Mouse (Mus musculus) liver, embryonic 15.5 days (tissue): Measurements from ENCODE around the gene Isx. TPM values are rescaled to one million over a fixed set of nuclear protein-coding genes. Genes with fewer than 3 reads are reported as not detected.

Experiments used
- ATAC-seq: fragments of 200-750 bp; cut with Nextera tagmentation; 2 replicates; pipeline ENCODE4 v1.8.0; 2017; ENCODE audit warnings: moderate number of reproducible peaks, mild to moderate bottlenecking, moderate library complexity; ENCODE audit not compliant: insufficient read depth
- H3K27ac ChIP-seq: fragments of 300-500 bp; sonication (generic); replicated peaks from 2 replicates; pipeline ENCODE4 v1.5.1; 2015; ENCODE audit warnings: mild to moderate bottlenecking, inconsistent platforms
- H3K27me3 ChIP-seq: fragments of 300-500 bp; sonication (generic); 2 replicates; pipeline ENCODE4 v1.6.1; 2015; ENCODE audit warnings: mild to moderate bottlenecking, inconsistent platforms
- H3K36me3 ChIP-seq: fragments of 300-500 bp; sonication (generic); replicated peaks from 2 replicates; pipeline ENCODE4 v1.6.1; 2015; ENCODE audit warnings: moderate library complexity, mild to moderate bottlenecking, inconsistent platforms
- H3K4me1 ChIP-seq: fragments of 300-500 bp; sonication (generic); replicated peaks from 2 replicates; pipeline ENCODE4 v1.6.1; 2015; ENCODE audit warnings: inconsistent platforms
- H3K4me2 ChIP-seq: fragments of 300-500 bp; sonication (generic); 2 replicates; pipeline ENCODE4 v1.6.1; 2015; ENCODE audit warnings: moderate library complexity, mild to moderate bottlenecking, inconsistent platforms
- H3K4me3 ChIP-seq: fragments of 300-500 bp; sonication (generic); replicated peaks from 2 replicates; pipeline ENCODE4 v1.5.1; 2015; ENCODE audit warnings: mild to moderate bottlenecking, inconsistent platforms
- H3K9ac ChIP-seq: fragments of 300-500 bp; sonication (generic); 2 replicates; pipeline ENCODE4 v1.6.1; 2015; ENCODE audit warnings: moderate library complexity, mild to moderate bottlenecking, inconsistent platforms
- H3K9me3 ChIP-seq: fragments of 300-500 bp; sonication (generic); replicated peaks from 2 replicates; pipeline ENCODE4 v1.6.1; 2016; ENCODE audit warnings: inconsistent platforms
- WGBS: fragments of 180-500 bp; shearing (Covaris S2); methylation state at CpG from one replicate; pipeline ENCODE4 v1.1.7; 2015; ENCODE audit warnings: mixed read lengths; ENCODE audit not compliant: insufficient replicate concordance; 5-methylcytosine and 5-hydroxymethylcytosine counted together
- polyA plus RNA-seq: library from polyadenylated mRNA; unstranded; fragments of >200 nt; fragmentation: Nextera tagmentation; extraction: Ambion mirVana; gene quantifications from 2 replicates; pipeline ENCODE4 v1.2.1, GENCODE M21; 2015

Gene Isx
- polyA plus RNA-seq, 1 experiment from 2014 or later = not detected

- no peaks in the 10 kb centered on the region for H3K36me3 ChIP-seq
- no peaks in the 10 kb centered on the region for H3K4me1 ChIP-seq
- ATAC-seq = no peak
- no peak overlapping the region for H3K9ac ChIP-seq
- H3K9me3 ChIP-seq = no peaks in the 10 kb centered on the region
- no peak overlapping the region for H3K4me3 ChIP-seq
- H3K4me2 ChIP-seq = no peak overlapping the region
- H3K27me3 ChIP-seq = no peaks in the 10 kb centered on the region
- 75% methylated on average over 6 of the region's 6 CpGs for WGBS
- no peak overlapping the region for H3K27ac ChIP-seq
Observed at GRCm38 (mm10) chr8:74860449-74860848, 12.5 kb upstream of the Isx start.

- Histone ChIP-seq H3K36me3 (no peaks in the 10 kb centered on the region), H3K9ac (no peak overlapping the region), H3K4me2 (no peak overlapping the region), H3K27me3 (no peaks in the 10 kb centered on the region), H3K4me3 (no peak overlapping the region), H3K27ac (no peak overlapping the region), H3K4me1 (no peaks in the 10 kb centered on the region), H3K9me3 (no peaks in the 10 kb centered on the region)
- WGBS = 61% methylated on average over 2 of the region's 2 CpGs
- no peak for ATAC-seq
Observed at GRCm38 (mm10) chr8:74862598-74862997, 10.4 kb upstream of the Isx start.

- WGBS = 48% methylated on average over 4 of the region's 4 CpGs
- ATAC-seq = no peak
- H3K27ac ChIP-seq = no peak overlapping the region
Observed at GRCm38 (mm10) chr8:74870346-74870949, 2.5 kb upstream of the Isx start.

GRCm38 (mm10) chr8:74871686-74872085 is 1.3 kb upstream of the Isx start:
- no peak overlapping the region for H3K4me3 ChIP-seq
- WGBS = 13% methylated on average over 4 of the region's 4 CpGs
- no peak overlapping the region for H3K4me2 ChIP-seq
- H3K27me3 ChIP-seq = no peaks in the 10 kb centered on the region
- no peak for ATAC-seq
- H3K36me3 ChIP-seq = no peaks in the 10 kb centered on the region
- no peaks in the 10 kb centered on the region for H3K9me3 ChIP-seq
- H3K9ac ChIP-seq = no peak overlapping the region
- H3K4me1 ChIP-seq = no peaks in the 10 kb centered on the region
- no peak overlapping the region for H3K27ac ChIP-seq

More at GRCm38 (mm10) chr8:74870346-74870949, 2.5 kb upstream of the Isx start:
- Histone ChIP-seq H3K27me3 (no peaks in the 10 kb centered on the region), H3K9me3 (no peaks in the 10 kb centered on the region), H3K9ac (no peak overlapping the region), H3K36me3 (no peaks in the 10 kb centered on the region), H3K4me2 (no peak overlapping the region), H3K4me1 (no peaks in the 10 kb centered on the region), H3K4me3 (no peak overlapping the region)

GRCm38 (mm10) chr8:74872151-74872823 is 686 bp upstream of the Isx start:
- Histone ChIP-seq H3K27me3 (no peaks in the 10 kb centered on the region), H3K4me3 (no peak overlapping the region), H3K4me1 (no peaks in the 10 kb centered on the region), H3K9me3 (no peaks in the 10 kb centered on the region), H3K4me2 (no peak overlapping the region), H3K9ac (no peak overlapping the region), H3K36me3 (no peaks in the 10 kb centered on the region), H3K27ac (no peak overlapping the region)
- ATAC-seq = no peak
- 62% methylated on average over 7 of the region's 7 CpGs for WGBS

GRCm38 (mm10) chr8:74874565-74874964 is 1.6 kb downstream of the Isx start:
- H3K9me3 ChIP-seq = no peaks in the 10 kb centered on the region
- H3K36me3 ChIP-seq = no peaks in the 10 kb centered on the region
- ATAC-seq = no peak
- H3K9ac ChIP-seq = no peak overlapping the region
- no peak overlapping the region for H3K4me2 ChIP-seq
- H3K27me3 ChIP-seq = no peaks in the 10 kb centered on the region
- no peaks in the 10 kb centered on the region for H3K4me1 ChIP-seq
- no peak overlapping the region for H3K27ac ChIP-seq
- WGBS = 52% methylated on average over 2 of the region's 2 CpGs
- no peak overlapping the region for H3K4me3 ChIP-seq

GRCm38 (mm10) chr8:74878637-74879036 is 5.7 kb downstream of the Isx start:
- H3K27ac ChIP-seq = no peak overlapping the region
- no peaks in the 10 kb centered on the region for H3K36me3 ChIP-seq
- 54% methylated on average over 3 of the region's 3 CpGs for WGBS
- no peaks in the 10 kb centered on the region for H3K27me3 ChIP-seq
- H3K4me2 ChIP-seq = no peak overlapping the region
- no peak overlapping the region for H3K9ac ChIP-seq
- H3K4me1 ChIP-seq = no peaks in the 10 kb centered on the region
- ATAC-seq = no peak
- H3K9me3 ChIP-seq = no peaks in the 10 kb centered on the region
- H3K4me3 ChIP-seq = no peak overlapping the region

- no peak overlapping the region for H3K4me2 ChIP-seq
- H3K4me1 ChIP-seq = no peaks in the 10 kb centered on the region
- WGBS = 56% methylated on average over 1 of the region's 1 CpGs
- no peak for ATAC-seq
- H3K27ac ChIP-seq = no peak overlapping the region
- H3K36me3 ChIP-seq = no peaks in the 10 kb centered on the region
- no peak overlapping the region for H3K4me3 ChIP-seq
- no peak overlapping the region for H3K9ac ChIP-seq
- H3K9me3 ChIP-seq = no peaks in the 10 kb centered on the region
- H3K27me3 ChIP-seq = no peaks in the 10 kb centered on the region
Observed at GRCm38 (mm10) chr8:74888763-74889162, 15.8 kb downstream of the Isx start.

- H3K9ac ChIP-seq = no peak overlapping the region
- H3K36me3 ChIP-seq = no peaks in the 10 kb centered on the region
- H3K27ac ChIP-seq = no peak overlapping the region
- no peak overlapping the region for H3K4me3 ChIP-seq
- no peaks in the 10 kb centered on the region for H3K27me3 ChIP-seq
- no peak overlapping the region for H3K4me2 ChIP-seq
- 46% methylated on average over 5 of the region's 5 CpGs for WGBS
- no peak for ATAC-seq
- H3K9me3 ChIP-seq = no peaks in the 10 kb centered on the region
- H3K4me1 ChIP-seq = no peaks in the 10 kb centered on the region
Observed at GRCm38 (mm10) chr8:74891030-74891429, 18.1 kb downstream of the Isx start.

- WGBS = 66% methylated on average over 1 of the region's 1 CpGs
- Histone ChIP-seq H3K4me1 (no peaks in the 10 kb centered on the region), H3K9ac (no peak overlapping the region), H3K4me2 (no peak overlapping the region), H3K27me3 (no peaks in the 10 kb centered on the region), H3K9me3 (no peaks in the 10 kb centered on the region), H3K27ac (no peak overlapping the region), H3K36me3 (no peaks in the 10 kb centered on the region), H3K4me3 (no peak overlapping the region)
- no peak for ATAC-seq
Observed at GRCm38 (mm10) chr8:74896302-74896701, 23.3 kb downstream of the Isx start.

GRCm38 (mm10) chr8:74897315-74897714 is 24.3 kb downstream of the Isx start:
- Histone ChIP-seq H3K27me3 (no peaks in the 10 kb centered on the region), H3K9me3 (no peaks in the 10 kb centered on the region), H3K4me3 (no peak overlapping the region), H3K36me3 (no peaks in the 10 kb centered on the region), H3K27ac (no peak overlapping the region), H3K9ac (no peak overlapping the region), H3K4me1 (no peaks in the 10 kb centered on the region), H3K4me2 (no peak overlapping the region)
- 39% methylated on average over 2 of the region's 2 CpGs for WGBS
- ATAC-seq = no peak

- Histone ChIP-seq H3K36me3 (no peaks in the 10 kb centered on the region), H3K27me3 (no peaks in the 10 kb centered on the region), H3K4me3 (no peak overlapping the region), H3K9ac (no peak overlapping the region), H3K4me2 (no peak overlapping the region), H3K9me3 (no peaks in the 10 kb centered on the region), H3K27ac (no peak overlapping the region), H3K4me1 (no peaks in the 10 kb centered on the region)
- WGBS = 48% methylated on average over 3 of the region's 3 CpGs
- no peak for ATAC-seq
Observed at GRCm38 (mm10) chr8:74899796-74900195, 26.8 kb downstream of the Isx start.
